Mouse (Mus musculus): ENCODE results near the gene Gsg1.

Gene Gsg1

DNA sequence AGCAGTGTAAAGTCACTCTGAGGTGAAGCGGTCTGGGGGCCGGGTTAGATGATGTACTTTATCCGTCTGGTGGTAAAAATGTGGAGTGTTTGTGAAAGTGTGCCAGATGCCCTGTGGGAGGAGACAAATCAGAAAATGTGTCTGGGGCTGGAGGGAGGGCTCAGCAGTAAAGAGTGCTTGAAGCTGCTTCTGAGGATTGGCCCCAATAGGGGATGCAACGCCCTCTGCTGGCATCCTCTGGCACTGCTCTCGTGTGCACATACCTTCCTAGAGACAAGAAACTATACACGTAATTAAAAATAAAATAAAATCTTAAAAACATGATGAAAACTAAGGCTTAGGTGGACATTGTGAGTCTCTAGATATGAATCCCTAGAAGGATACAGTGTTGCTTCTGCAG, 6.3 kb upstream of the Gsg1 start:
- no peak for DNase-seq (ENCODE audit: low spot score)

- peak; percentile 36 for DNase-seq (ENCODE audit: low spot score)
These were observed 1.4 kb downstream of the Gsg1 start for GRCm38 (mm10) chr6:135252728-135253077.

- DNase-seq (ENCODE audit: low spot score): no peak
These were observed 2.1 kb downstream of the Gsg1 start for GRCm38 (mm10) chr6:135251849-135252727.

- no peak for DNase-seq (ENCODE audit: low spot score)
These were observed 3.0 kb downstream of the Gsg1 start for GRCm38 (mm10) chr6:135250926-135251699.

DNA sequence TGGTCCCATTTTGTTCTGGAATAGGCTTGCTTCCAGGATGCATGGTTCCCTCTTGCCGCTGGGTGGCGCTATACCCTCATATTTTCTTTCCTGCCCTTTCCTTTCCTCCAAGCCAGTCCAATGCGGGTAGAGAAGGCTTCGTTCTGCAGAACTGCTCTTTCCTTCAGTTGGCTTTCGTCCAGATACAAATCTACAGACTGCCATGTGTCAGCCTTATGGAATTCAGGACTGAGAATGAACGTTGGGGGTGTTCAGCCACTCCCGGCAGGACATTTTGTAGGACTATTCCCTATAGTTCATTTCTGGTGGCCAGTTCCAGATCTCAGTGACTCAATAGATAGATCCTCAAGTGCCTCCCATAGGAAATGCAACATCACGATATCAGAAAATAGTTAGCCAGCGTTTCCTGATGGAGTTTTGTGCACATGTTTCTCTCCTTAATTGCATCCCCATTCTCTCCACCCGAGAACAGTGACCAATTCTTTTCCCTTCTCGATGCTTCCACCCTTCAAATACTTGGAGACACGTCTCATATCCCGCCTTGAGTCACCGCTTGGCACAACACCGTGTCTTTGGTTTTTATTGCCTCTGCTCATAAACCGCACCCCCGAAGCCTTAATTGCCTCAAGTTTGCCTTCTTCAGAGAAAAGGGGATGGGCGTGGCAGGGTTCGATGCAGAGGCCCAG, 4.2 kb downstream of the Gsg1 start:
- peak; percentile 43 for DNase-seq (ENCODE audit: low spot score)

GRCm38 (mm10) chr6:135247861-135248260, 6.3 kb downstream of the Gsg1 start:
- DNase-seq (ENCODE audit: low spot score): no peak

DNA sequence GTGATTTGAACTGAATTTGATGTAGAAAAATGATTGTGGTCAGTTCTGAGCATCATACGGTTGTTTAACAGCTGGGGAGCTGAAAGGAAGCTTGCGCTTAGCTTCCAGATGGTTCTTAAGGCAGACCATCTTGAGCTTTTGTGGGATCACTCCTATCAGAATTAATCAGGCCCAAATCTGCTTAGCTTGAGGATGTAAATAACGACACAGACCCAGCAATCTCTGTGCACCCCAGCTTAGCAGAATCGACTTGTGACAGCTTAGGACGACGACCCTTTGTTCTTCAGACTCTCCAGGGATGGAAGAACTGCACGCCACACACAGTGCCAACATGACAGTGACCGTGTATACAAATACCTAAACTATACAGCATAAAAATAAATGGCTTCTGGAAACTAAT, 8.6 kb downstream of the Gsg1 start:
- DNase-seq (ENCODE audit: low spot score): no peak

DNA sequence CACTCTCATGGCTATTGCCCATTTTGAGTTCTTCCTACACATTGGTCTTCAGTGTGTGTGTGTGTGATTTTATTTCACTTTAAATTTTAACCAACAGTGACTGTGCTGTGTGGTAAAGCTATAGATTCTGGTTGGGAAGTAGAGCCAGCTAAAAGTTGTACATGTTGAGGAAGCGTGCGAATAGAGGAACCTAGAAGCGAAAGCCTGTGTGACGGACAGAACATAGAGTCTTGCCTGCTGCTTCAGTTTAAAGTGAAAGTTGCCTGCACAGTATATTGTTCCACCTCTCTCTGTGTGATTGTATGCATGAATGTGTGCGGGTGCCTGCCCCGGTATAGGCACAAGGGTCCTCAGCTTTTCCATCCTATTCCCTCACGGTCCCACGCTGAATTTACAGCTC, 13.8 kb downstream of the Gsg1 start:
- no peak for DNase-seq (ENCODE audit: low spot score)

- DNase-seq (ENCODE audit: low spot score): no peak
These were observed 15.9 kb downstream of the Gsg1 start for GRCm38 (mm10) chr6:135238211-135238610.

GRCm38 (mm10) chr6:135237326-135237725, 16.8 kb downstream of the Gsg1 start:
- no peak for DNase-seq (ENCODE audit: low spot score)

GRCm38 (mm10) chr6:135236576-135236975, 17.6 kb downstream of the Gsg1 start:
- DNase-seq (ENCODE audit: low spot score): no peak

- no peak for DNase-seq (ENCODE audit: low spot score)
These were observed 18.4 kb downstream of the Gsg1 start for GRCm38 (mm10) chr6:135235742-135236141.

DNA sequence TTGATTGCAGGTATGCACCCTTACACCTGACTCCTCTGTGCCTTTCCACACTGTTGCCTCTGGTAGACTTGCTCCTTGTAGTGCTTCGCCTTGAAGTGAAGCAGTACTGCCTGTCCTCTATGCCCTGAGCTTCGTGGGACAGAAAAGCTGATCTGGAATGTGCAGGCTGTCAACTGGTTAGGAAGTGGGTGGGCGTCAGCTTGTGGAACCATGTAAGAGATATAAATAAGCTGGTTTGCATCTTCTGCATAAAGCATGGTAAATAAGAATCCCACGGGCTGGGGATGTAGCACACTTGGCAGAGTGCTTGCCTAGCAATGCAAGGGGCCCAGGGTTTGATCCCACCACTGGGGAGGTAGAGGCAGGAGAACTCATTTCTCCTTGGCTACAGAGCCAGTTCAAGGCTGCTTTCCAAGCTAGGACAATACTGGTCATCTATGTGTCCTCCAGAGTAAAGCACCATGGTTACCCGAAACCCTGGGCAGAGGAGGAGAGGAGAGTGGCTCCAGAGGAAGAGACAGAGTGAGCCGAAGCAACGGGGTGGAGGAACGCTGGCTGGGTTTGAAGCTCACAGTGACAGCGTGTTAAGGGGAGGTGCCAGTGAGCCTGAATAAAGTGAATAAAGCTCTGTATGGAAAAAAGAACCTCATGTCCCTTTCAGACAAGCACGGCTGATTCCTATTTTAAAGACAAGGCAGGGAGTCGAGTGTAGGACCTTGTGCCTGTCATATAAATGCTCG, 21.5 kb downstream of the Gsg1 start:
- no peak for DNase-seq (ENCODE audit: low spot score)

DNA sequence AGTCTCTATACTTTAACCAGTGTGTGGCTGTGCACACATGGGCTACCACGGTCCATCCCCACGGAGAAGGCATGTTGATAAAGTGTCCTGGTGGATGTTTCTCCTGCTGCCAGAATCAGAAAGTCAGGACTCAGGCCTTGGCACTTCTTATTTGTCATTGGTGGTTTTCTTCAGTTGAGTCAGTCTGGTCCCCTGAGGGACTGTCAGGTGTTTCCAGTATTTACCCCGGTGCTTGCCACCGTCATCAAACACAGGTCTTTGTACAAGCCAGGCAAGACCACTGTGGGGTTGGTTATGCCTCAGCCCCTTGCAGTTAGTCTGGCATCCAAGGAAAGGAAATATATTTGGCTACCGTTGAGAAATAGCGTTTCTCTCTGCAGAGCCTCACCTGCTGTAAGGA, 23.6 kb downstream of the Gsg1 start:
- no peak for DNase-seq (ENCODE audit: low spot score)

DNA sequence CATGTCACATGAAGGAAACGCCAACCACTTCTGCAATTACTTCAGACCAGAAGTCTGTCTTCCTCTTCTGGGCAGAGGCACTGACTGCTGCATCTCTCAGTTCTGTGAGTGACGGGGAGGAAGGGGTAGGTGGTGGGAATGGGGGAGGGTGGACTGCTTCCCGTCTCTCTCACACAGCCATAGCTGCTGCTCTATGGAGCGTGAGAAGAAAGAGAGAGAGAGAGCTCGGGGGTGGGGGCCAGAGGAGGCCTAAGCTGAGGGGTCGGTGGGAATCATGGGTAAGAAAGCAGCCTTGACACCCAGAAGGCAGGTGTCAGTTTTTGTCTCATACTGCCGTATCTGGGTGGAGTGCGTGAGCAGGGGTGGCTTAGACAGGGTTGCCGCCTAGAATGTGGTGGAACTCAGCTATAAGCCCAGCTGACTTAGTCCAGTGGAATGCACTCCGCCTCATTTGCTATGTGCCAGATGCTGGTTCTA, 25.6 kb downstream of the Gsg1 start:
- DNase-seq (ENCODE audit: low spot score): no peak

- DNase-seq (ENCODE audit: low spot score): no peak
These were observed 30.2 kb downstream of the Gsg1 start for GRCm38 (mm10) chr6:135223786-135224416.

DNA sequence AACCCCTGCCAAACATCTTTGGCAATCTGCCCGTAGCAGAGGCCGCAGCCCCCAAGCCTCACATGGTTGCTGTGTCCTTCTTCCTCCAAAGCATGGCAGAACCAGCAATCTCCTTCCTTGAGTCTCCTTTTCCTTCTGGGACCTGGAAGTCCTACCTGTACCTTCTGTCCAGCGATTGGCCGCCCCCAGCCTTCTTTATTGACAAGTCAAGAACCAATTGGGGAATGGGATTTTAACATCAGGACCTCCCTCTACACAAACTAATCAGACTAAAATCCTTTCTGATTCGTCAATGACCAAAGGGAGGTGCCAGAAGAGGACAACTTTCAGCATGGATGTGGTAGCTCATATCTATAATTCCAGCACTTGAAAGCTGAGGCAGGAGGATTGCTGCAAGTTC, 34.2 kb downstream of the Gsg1 start:
- no peak for DNase-seq (ENCODE audit: low spot score)

DNA sequence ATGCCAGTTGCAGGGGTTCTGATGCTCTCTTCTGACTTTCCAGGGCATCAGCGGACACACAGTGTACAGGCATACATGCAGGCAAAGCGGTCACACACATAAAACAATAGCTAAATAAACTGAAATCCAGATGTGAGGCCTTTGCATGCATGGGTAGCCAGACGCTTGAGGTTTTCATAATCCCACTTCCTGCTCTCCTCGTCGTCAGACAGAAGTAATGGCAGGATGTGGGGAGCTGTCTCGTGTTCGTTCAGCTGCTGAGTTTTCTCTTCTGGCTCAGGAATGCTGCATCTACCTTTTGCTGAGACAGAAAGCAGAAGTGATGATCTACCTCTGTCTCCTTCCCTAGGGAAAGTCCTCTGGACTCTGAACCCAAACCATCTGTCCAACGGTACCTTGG, 35.8 kb downstream of the Gsg1 start:
- no peak for DNase-seq (ENCODE audit: low spot score)

GRCm38 (mm10) chr6:135212666-135213065, 41.5 kb downstream of the Gsg1 start:
- DNase-seq (ENCODE audit: low spot score): no peak

GRCm38 (mm10) chr6:135211169-135211568, 43.0 kb downstream of the Gsg1 start:
- DNase-seq (ENCODE audit: low spot score): no peak

DNA sequence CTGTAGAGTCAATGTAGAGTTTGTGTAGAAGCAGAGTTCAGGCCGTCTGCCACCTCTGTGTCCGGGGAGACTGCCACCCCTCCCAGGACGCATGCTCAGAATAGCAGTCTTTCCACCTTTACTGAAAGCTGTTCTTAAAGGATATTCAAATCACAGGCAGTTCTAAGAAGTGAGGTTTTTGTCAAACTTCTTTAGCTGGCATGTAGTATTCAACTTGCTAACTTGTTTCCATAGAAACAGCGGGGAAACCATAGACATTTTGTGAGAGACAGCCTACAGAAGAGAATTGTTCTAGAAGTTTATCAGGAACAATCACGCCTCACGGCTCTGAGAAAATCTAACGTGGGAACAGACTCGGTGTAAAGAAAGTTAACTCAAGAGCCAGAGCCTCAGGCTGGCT, 47.2 kb downstream of the Gsg1 start:
- no peak for DNase-seq (ENCODE audit: low spot score)

DNA sequence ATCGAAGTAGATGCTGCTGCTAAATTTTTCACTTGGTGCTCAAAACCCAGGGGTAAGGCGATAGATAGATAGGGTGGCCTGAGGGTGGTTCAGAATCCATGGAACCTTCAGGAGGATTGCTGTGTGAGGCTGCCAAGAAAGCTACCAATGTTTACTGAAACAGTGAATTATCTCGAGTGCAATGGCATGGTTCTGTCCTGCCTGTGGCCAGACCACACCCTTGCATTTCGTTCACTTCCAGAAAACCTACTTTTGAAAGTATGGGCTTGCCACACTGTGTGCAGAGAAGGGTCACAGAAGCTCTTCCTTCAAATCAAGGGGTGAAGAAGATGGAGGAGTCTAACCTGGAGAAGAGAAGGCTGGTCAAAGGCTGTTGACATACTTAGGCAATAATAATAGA, 48.3 kb downstream of the Gsg1 start:
- DNase-seq (ENCODE audit: low spot score): no peak

Measured in ovary, postnatal 10 days (tissue).